Mouse (Mus musculus) heart, adult 9 months (tissue): ENCODE measurements around the gene Meis2.
A peak's percentile ranks its signal among the peaks of the same experiment; 100 is the strongest.

Source experiments
- DNase-seq, 2 experiments: peaks; one replicate each; pipeline ENCODE4 v3.0.0; 2022; ENCODE audit warnings: low spot score in 2 of 2

Gene Meis2

DNA sequence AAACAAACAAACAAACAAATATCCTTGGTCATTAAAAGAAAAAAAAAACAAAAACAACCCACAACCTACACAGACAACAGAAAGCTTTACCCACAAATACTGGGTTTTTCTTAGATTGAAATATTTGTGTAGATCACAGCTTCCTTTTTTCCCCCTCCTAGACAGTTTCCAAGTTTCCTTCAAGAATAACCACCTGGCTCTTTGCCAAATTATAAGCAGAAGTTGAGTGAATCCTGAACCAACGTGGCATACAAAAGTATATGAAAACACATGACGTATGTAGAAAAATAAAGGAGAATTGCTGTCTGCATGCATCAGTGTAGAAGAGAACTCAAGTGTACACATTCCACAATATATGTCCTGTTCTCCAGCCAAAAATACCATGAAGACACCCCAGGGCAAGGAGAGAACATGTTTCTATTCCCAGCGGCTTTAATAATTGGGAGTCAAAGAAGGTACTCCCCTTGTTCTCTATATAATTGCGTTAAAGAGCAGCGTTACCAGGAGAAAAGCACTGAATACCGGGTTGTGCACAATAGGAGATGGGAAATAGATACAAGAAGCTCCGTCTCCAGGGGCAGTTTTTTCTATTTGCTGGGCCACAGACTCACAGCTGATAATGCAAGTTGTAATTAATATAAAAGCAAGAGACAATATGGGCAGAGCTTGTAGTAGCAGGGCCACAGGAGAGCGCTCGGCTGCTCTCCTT lies 13.6 kb downstream of the Meis2 start:
- DNase-seq = no peak

DNA sequence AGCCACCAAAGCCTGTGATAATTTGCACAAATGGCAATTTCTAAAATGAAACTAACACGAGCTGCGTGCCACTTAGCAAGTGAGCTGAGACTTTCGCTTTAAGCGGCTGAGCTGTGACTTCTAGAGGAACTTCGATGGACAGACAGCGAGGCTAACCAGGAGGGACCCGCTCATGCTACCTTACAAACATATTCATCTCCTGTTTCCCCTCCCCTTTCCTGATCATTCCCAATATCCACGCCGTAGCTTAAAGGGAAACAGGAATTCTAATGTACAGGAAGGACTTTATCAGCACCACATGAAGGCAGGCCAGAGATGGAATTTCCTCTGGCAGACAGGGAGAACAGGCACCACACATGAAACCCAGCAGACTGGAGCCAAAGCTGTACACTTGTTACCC lies 15.9 kb downstream of the Meis2 start:
- peak in 1 of 2 experiments; percentile 61 for DNase-seq

DNA sequence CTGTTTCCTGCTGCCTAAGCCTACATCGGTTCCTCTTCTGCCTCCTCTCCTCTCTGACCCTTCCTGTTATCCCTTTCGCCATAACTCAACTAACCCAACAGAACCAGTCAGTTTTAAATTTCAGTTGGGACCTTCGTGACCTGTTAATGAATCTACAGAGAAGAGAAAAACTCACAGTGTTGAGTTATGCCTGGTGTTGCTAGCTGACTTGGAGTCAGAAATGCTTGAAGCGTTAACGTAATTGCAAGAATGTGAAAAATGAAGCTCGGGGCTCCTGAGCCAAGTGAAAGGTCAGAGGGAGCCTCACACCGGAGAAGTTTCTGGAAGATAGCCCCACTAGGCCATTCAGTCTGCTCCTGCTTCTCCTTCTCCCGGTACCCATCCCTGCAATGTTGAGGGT lies 18.3 kb downstream of the Meis2 start:
- no peak for DNase-seq

DNA sequence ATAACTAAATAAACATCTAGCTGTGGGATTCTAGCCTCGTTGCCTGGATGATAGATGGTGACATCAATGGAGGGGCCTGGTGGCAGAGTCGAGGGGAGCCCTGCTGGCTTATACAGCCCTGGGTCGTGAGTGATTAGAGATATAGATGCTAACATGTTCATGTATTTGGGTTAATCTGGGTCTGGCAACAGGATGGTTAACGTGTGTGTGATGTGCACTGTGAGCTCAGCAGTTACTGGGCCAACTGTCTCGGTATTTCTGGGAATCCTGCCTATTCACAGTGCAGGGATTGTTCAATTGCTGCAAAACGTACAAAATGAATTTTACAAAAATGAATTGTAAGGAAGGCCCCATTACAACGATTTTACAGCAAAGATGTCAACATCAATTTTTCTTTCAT lies 20.6 kb downstream of the Meis2 start:
- no peak for DNase-seq

DNA sequence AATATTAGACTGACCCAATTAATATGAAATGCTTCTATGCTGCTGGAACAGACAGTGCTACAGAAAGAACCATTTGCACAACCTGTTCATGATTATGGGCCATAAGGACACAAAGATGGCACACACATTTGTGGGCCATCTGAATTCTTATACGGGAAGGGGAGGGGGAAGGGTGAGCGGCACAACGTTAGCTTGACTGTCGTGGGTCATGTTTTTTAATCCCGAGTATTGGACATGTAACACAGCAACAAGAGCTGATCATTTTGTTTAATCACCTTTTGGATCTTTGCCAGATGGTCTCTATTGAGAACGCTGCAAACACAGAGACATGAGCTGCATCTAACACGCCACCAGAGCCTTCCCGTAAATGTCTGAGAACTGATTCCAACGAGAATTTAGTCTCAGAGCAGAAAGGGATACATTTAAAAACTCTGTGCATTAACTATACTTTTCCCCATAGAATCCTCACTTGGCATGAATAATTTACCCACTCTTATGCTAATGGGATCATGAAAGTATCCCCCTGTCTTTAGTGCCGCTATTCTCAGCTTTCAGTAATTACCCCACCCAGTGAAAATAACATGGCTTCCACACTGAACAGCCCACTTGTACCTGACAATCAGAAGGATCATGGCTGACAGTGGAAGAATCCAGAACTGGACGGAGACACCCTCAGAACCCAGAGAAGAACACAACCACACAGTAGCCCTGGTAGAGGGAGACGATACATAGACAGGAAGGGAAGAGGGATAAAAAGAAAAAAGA lies 22.5 kb downstream of the Meis2 start:
- no peak for DNase-seq

DNA sequence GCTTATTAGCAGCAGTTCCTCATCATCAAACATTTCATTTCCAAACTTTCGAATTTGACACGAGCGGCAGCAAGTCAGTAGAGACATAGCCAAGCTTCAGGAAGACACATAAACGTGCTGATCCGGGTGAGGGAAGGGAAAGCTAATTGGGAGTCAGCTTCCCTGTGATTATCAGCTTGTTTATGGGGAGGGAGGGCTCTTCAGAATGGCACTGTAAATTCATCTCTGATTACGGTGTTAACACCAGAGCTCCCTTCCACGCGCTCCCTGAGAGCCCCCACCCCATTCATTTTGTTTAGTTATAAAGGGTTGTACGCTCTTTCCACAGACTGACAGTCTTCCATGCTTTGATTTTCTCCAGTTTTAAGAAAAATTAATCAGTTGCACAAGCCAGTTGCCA lies 23.2 kb downstream of the Meis2 start:
- no peak for DNase-seq

DNA sequence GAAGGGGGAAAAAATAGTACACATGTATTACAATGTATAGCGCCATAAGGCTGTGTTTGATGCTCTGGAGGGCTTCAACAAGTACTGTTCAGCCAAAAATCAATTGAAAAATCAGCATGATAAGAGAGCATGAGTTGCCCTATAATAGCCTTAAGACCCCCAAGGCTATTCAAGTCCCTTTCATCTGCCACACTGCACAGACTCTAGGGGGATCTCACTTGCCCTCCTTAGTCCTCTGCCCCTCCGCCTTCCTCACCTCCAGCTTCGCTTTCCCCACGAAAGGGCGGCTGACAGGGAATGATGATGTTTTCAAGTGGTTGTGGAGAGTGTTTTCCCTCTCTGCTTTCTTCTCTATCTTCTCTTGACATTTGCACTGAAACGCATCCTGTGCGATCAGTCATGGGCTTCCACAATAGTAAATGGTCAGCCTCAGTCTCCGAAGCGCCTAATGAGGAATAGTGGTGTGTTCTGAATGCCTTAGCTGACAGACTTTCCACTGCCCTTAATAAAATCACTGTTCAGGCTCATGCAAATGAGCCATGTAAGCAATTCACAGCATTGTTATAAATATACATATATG lies 23.9 kb downstream of the Meis2 start:
- no peak for DNase-seq

DNA sequence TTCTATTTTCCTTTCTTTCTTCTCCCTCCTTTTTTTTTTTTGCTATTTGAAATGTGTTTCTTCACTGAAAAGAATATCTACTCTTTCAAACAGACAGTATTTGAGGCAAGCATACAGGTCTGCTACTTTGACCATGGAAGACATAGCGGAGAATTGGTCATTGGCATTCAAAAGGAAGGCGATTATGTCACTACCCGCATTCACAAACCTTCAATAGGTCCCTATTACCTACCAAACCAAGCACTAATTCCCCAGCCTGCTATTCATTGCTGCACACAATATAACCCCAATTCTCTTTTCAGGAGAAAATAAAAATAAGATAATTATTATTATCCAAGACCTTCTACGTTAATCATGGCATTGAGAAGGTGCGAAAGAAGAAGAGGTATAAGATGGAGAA lies 30.3 kb downstream of the Meis2 start:
- DNase-seq = no peak

DNA sequence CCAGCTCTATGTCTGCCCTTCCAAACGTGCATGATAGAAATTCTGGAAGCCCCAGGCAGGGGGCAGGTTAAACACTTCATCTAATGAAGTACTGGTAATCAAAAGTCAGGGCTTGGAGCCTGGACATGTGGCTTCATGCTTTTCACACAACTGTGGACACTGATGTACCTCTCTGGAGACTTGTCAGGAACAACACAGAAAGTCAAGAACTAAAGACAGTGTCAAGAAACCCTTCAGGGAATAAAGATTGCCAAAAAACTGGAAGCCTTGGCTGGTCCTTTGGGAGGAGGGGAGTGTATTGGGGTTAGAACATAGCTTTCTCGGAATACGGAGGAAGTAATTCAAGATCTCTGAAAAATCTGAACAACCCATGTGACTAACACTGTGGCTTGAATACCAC lies 37.5 kb downstream of the Meis2 start:
- peak; percentile 24 to 49 for DNase-seq

DNA sequence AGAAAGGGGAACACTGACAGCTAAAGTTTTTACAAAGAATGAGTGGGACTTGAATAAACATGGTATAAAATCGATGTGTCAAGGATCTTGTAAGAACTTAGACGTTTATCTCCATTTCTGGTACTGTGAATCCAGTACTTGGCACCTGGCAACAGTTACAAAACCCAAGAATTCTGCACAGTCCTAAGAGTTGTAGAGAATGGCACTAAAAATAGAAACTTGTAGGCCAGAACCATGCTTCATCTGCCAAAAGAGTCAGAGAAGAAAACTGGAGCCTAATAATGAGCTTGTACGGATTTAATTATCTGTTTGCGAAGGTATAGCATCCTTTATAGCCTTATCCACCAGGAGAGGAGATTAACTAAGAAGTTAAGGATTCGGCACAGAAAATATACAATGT lies 42.8 kb downstream of the Meis2 start:
- peak in 1 of 2 experiments; percentile 29 for DNase-seq

DNA sequence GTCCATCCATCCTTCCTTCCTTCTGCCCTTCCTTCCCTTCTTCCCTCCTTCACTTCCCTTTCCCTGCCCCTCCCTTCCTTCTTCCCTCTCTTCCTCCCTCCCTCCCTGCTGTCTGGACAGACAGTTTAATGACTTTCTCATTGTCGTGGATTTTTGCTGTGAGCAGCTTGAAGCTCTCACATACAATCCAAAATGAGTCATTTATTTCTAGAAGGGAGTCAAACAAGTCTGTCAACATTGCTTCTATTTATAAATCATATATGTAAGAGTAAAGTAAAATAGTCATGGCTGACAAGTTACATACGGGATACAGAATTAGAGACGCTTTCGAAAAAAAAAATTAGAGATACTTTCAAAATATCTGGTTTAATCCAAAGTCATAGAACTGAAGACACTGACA lies 43.7 kb downstream of the Meis2 start:
- no peak for DNase-seq

DNA sequence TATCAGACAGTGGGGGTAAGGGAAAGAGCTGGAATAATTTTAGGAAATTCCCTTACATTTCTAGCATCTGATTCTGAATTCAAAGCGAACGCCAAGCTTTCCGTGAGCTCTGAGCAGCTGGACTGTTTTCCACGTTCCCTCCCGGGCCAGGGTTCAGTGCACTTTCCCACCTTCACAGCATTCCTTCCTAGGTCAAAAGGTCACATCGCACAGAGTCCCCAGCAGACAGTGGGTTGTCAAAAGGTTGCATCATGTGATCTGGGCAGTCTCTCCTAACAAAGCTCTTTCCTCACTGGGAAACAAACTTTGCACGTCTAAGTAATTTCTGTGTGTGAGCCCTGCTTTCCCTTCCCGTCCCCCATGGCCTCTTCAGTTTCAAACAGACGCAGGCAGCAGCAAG lies 44.6 kb downstream of the Meis2 start:
- peak in 1 of 2 experiments; percentile 5 for DNase-seq

DNA sequence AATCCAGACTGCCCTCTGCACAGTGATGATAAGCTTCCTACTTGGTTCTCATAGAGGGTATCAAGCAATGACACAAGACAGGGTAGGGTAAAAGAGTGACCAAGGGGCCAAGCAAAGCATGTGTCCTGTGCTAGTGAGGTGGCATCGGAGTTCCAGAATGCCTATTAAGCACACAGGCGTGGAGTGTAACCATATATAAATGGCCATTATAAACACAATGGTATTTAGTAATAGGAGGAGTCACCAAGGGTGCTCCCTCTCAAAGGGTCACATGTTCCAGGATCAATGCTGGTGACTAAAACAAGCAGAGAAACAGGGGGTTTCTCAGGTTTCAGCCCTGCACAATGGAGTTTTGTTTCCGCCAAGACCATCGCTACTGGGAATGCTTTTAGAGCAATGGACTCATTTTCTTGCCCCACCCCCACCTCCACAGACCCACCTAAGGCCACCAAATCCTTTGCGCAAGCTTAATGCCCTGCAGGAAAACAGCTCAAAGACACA lies 45.1 kb downstream of the Meis2 start:
- no peak for DNase-seq

DNA sequence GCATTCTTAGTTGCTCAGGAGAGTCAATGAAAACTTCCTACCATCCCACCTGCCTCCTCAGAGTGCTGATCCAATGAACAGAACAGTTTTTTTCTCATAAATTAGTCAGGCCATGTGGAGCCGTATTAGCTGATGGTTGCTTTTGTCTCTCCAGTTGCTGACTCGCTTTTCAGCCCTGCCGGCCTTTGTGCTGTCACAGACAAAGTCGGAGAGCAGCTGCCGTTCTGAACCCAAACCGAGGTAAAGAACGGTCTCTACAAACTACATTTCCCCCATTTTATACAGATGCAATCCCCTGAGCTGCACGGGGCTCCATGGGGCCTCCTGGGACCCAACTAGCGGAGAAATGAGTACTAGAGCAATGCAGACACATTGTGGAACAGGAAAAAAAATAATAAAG lies 45.7 kb downstream of the Meis2 start:
- DNase-seq = no peak

DNA sequence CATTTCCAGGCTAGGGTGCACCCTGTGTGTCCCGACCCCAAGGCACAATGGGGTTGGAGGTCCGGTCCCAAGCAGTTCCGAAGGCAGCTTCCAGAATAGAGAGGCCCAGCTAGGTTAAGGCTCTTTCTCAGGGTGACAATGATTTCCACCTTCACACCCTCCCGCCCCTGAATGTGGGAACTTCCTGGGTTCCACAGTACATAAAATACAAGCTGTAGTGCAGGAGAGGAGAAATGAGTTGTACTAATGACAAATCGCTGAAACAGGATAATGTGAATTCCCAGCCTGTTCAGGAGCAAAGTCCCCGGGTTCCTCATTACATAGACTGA lies 46.2 kb downstream of the Meis2 start:
- DNase-seq = no peak

DNA sequence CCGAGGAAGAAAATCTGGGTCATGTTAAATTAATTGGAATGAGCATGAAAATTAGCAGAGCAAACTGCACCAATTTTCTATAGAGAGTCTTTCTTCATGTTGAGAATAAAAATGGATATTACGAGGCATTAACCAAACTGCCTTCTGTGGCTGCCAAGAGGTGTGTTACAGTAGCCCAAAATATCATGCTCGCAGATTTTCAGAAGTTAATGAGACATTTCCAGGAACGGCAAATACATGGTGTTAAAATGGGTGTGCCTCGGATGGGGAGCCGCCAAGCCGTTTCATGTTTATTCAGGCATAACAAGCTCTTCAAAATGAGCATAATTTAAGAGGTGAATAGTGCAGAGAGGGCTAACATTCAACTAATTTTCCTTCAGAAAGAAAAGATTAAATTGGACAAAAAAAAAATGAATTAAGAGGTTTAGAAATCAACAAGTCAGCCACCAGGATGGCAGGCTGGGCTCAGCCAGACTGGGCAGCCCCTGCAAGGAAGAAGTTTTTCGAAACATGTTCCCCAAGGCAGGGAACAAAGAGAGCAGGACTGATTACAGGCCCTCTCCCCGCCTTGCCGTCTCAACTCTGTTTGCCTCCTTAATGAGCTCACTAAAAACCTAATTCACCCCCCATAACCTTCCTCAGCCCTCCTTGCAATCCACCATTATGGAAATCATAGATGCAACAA lies 46.7 kb downstream of the Meis2 start:
- DNase-seq = no peak

DNA sequence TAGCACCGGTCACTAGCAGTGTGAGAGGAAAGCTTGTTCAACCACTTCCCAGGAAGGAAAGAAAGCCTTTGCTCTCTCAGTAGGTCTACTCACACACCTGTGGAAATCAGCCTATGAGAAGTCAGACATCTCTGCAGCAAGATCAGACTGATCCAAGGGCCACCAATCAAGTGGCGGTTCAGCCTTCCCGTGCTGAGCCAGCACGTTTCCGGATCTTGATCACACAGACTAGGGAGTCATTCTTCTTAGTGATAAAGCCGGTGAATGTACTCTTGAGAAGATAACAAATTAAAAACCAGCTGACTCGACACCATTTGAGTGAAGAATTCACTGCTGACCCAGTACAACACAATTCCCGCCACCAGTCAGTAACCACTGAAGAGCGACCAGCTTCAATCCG lies 50.1 kb downstream of the Meis2 start:
- no peak for DNase-seq

DNA sequence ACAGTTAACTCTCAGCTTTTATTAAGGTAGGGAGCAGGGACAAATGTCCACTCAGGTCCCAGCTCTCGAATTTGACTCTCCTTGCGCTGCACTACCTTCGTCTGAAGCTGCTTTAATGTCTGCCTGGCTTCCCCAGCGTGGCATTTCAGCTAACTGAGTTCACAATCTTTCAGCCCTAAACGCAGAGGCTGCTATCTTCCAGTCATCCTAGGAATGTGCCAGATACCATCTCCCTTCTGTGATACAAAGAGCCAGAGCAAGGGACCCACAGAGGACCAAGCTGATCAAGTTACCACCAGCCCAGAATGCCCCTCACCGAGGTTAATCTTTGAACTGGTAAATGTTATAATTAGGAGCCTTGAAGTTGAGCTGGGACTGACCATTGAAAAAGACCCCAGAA lies 55.2 kb downstream of the Meis2 start:
- DNase-seq = no peak

DNA sequence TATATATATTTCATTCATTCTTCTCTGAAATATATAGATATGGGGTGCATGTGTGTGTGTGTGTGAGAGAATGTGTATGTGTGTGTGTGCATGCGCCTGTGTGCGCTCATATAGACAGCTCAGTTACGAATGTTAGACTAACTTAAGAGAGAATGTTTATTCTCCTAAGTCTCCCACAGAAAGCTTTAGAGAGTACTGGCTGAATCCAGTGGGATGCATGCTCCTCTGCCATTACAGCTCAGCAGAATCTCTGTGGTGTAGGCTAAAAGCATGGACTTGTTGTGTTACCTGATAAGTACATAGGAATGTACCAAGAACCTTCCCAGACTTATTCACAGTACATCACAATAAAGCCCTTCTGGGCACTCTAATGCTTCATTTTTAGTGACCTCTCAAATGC lies 55.6 kb downstream of the Meis2 start:
- no peak for DNase-seq

DNA sequence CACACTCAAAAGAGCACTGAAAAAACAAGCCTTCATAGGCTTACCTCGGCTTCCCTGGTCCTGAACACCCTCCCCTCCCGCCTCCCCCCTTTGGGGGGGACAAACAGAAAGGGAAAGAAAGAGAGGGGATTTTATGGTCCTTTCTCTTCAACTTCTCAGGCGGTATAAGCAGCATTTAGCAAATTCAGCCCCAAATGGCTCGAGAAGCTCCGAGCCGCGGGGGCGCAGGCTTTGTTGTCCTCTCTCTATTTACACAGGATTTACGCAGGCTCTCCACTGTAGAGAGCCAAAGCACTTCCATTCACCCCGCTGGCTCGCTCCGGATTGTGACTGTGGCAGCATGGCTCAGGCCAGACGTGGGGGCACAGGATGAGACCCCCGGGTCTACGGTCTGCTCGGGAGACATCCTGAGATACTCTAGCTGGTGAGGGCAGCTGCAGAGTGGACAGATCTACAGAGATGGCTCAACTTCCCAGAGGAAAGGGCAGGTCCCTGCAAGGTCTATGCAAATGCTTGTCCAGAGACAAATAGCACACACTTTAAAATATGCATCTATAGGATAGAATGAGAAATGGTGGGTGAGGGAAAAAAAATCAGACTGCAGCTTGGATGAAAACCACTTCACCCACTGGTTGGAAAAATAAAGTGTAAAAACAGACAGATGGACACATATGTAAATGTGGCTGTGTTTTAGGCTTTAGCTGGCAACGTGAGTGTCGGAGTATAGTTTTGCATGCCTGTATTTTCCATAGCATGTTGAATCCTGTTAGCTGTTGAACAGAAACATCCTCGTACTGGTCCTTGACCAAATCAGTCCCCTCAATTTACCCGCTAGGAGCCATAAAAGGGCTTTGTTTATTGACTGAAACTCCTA lies 56.3 kb downstream of the Meis2 start:
- no peak for DNase-seq

DNA sequence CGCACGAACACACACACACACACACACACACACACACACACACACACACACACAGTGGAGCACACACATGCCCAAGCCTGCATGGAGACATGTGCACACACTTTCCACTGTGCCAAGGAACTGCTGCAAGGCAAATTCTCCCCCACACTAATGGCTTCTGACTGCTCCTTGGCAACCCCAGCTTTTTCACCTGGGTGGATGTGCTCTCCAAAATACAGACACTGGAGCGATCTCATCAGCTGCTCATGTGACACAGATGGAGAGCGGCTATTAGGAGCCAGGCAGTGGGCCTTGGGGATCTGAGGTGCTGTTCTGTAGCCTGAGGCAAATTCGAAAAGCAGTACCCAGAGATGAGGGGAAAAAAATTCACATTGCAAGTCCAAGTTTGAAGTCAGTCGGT lies 63.3 kb downstream of the Meis2 start:
- DNase-seq = no peak
